Mouse (Mus musculus) embryonic facial prominence, embryonic 14.5 days (tissue): Measurements from ENCODE around the gene Vipr2. TPM values are rescaled to one million over a fixed set of nuclear protein-coding genes. Genes with fewer than 3 reads are reported as not detected.

Source experiments
- ATAC-seq: fragments of 200-750 bp; cut with Nextera tagmentation; 2 replicates; pipeline ENCODE4 v1.8.0; 2017; ENCODE audit warnings: low read depth, moderate number of reproducible peaks, moderate TSS enrichment
- DNase-seq: peaks from one replicate; pipeline ENCODE4 v3.0.0-alpha.2; 2015; ENCODE audit warnings: low spot score
- H3K27ac ChIP-seq: fragments of 300-500 bp; sonication (generic); replicated peaks from 2 replicates; pipeline ENCODE4 v1.5.1; 2014; ENCODE audit warnings: low read depth, mild to moderate bottlenecking, low read length, moderate library complexity
- H3K27me3 ChIP-seq: fragments of 300-500 bp; sonication (generic); replicated peaks from 2 replicates; pipeline ENCODE4 v1.6.1; 2014; ENCODE audit warnings: low read length; ENCODE audit not compliant: control insufficient read depth, insufficient read depth
- H3K36me3 ChIP-seq: fragments of 300-500 bp; sonication (generic); 2 replicates; pipeline ENCODE4 v1.6.1; 2014; ENCODE audit warnings: low read length, mixed read lengths; ENCODE audit not compliant: control insufficient read depth, insufficient read depth
- H3K4me1 ChIP-seq: fragments of 300-500 bp; sonication (generic); 2 replicates; pipeline ENCODE4 v1.6.1; 2014; ENCODE audit warnings: antibody characterized with exemption, low read length; ENCODE audit not compliant: control insufficient read depth, insufficient read depth
- H3K4me2 ChIP-seq: fragments of 300-500 bp; sonication (generic); 2 replicates; pipeline ENCODE4 v1.6.1; 2014; ENCODE audit warnings: low read depth, mild to moderate bottlenecking, low read length, moderate library complexity, mixed read lengths
- H3K4me3 ChIP-seq: fragments of 300-500 bp; sonication (generic); 2 replicates; pipeline ENCODE4 v1.5.1; 2014; ENCODE audit warnings: low read depth, mild to moderate bottlenecking, low read length
- H3K9ac ChIP-seq: fragments of 300-500 bp; sonication (generic); 2 replicates; pipeline ENCODE4 v1.6.1; 2014; ENCODE audit warnings: low read depth, mild to moderate bottlenecking, low read length, moderate library complexity, mixed read lengths
- H3K9me3 ChIP-seq: fragments of 300-500 bp; sonication (generic); 2 replicates; pipeline ENCODE4 v1.6.1; 2016; ENCODE audit warnings: low read length; ENCODE audit not compliant: control insufficient read depth
- WGBS: fragments of 180-500 bp; shearing (Covaris S2); extraction: QIAGEN DNeasy Blood & Tissue Kit; methylation state at CpG from one replicate; pipeline ENCODE4 v1.1.7; 2014; 5-methylcytosine and 5-hydroxymethylcytosine counted together
- polyA plus RNA-seq: library from polyadenylated mRNA; unstranded; fragments of >200 nt; fragmentation: Nextera tagmentation; extraction: Ambion mirVana; gene quantifications from 2 replicates; pipeline ENCODE4 v1.2.1, GENCODE M21; 2014

Gene Vipr2
- 3.6 and 3.8 TPM in 2 replicates for polyA plus RNA-seq

- Histone ChIP-seq H3K9ac (peak within 1 kb of the TSS; percentile 63), H3K4me3 (peak within 1 kb of the TSS; percentile 48), H3K27ac (no peak within 1 kb of the TSS), H3K27me3 (peaks cover 34% of the 10 kb centered on the region), H3K9me3 (no peaks in the 10 kb centered on the region), H3K36me3 (no peaks in the 10 kb centered on the region), H3K4me2 (peak within 1 kb of the TSS; percentile 92), H3K4me1 (no peaks in the 10 kb centered on the region)
- DNase-seq: peak; percentile 81
- peak; percentile 95 for ATAC-seq
- 7% methylated on average over 21 of the region's 33 CpGs for WGBS
These were observed at the start of gene Vipr2 for GRCm38 (mm10) chr12:116077074-116077854. Vipr2 (plus strand) TSS chr12:116077726.

DNA sequence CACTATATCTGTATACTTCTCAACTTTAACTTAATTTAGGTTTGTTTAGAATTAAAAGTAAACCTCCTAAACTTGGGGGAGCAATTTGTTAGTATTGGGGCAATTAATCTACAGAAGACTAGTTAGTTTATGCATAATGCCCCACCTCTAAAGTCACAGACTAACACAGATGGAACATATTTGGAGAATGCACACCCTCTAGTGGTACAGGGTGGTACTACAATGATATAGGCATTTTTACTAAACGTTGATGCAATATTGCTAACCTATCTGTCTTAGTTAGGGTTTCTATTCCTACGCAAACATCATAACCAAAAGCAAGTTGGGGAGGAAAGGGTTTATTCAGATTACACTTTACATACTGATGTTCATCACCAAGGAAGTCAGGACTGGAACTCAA, 49.4 kb upstream of the Vipr2 start:
- no peak for DNase-seq
- no peak for ATAC-seq
- Histone ChIP-seq H3K9me3 (no peaks in the 10 kb centered on the region), H3K27ac (no peak overlapping the region), H3K27me3 (no peaks in the 10 kb centered on the region), H3K4me3 (no peak overlapping the region), H3K36me3 (no peaks in the 10 kb centered on the region), H3K4me1 (no peaks in the 10 kb centered on the region), H3K4me2 (no peak overlapping the region), H3K9ac (no peak overlapping the region)
- 54% methylated on average over 2 of the region's 2 CpGs for WGBS

- ATAC-seq (no peak), DNase-seq (no peak)
- WGBS: 64% methylated on average over 5 of the region's 5 CpGs
- Histone ChIP-seq H3K27me3 (no peaks in the 10 kb centered on the region), H3K36me3 (no peaks in the 10 kb centered on the region), H3K9me3 (no peaks in the 10 kb centered on the region), H3K4me3 (no peak overlapping the region), H3K4me1 (no peaks in the 10 kb centered on the region), H3K4me2 (no peak overlapping the region), H3K9ac (no peak overlapping the region), H3K27ac (no peak overlapping the region)
These were observed 42.2 kb upstream of the Vipr2 start for GRCm38 (mm10) chr12:116035346-116035745.

GRCm38 (mm10) chr12:116044785-116045184, 32.7 kb upstream of the Vipr2 start:
- Histone ChIP-seq H3K4me2 (no peak overlapping the region), H3K9me3 (no peaks in the 10 kb centered on the region), H3K4me3 (no peak overlapping the region), H3K36me3 (peaks cover under 1% of the 10 kb centered on the region; the same call in 1 of the 2 replicates), H3K4me1 (peaks cover 9% of the 10 kb centered on the region), H3K27me3 (no peaks in the 10 kb centered on the region), H3K27ac (no peak overlapping the region), H3K9ac (no peak overlapping the region)
- DNase-seq (no peak), ATAC-seq (no peak)
- 88% methylated on average over 5 of the region's 5 CpGs for WGBS

DNA sequence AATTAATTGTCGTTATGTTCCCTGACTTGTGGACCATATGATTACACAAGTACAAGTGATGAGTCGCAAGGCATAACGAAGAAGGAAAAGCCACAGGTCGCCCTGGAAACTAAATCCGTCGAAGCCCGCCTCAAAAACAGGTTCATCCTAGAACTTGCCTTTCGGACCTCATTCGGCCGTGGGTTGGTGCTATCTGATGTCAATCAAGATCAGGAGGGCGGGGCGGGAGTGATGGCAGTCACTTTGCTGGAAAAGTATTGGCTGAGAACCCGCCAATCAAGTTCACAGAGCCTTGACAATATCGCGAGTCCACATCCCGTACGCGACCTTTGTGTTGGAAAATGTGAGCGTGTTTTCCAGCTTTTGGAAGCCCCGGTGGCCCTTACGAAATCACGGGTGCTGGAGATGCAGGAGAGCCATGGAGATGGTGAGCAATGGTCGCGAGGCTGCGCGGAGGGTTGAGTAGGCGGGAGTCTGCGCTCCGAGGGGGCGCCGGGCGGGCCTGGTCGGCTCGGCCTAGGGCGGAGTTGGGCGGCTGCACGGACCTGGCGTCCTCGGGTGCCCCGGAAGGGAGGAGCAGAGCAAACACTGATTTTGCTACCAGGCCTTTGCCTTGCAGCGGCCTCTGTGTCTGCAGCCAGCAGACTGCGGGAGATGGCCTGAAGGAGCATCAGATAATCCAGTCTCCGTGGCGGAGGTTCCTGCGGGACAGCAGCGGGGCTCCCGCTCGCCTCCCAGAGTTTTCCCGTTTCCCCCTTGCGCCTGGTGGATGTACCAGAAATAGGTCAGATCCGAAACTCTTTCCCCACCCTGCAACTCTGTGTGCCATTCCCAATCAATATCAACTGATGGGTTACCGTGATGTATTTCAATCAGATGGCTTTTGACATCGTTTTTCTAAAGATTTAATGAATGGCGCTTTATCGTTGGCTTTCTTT, 29.8 kb upstream of the Vipr2 start, which contains the start of gene Zfp386:
TSS of gene Zfp386 (plus strand) at position 285 of the 938 bp plus-strand sequence.
- DNase-seq (peak; percentile 99), ATAC-seq (peak; percentile 99)
- peak within 1 kb of the TSS; percentile 74 for H3K4me2 ChIP-seq
- H3K9me3 ChIP-seq: no peaks in the 10 kb centered on the region
- H3K27ac ChIP-seq: peak within 1 kb of the TSS; percentile 97
- peak within 1 kb of the TSS; percentile 83 for H3K4me3 ChIP-seq
- peak within 1 kb of the TSS; percentile 88 for H3K9ac ChIP-seq
- under 1% methylated on average over 44 of the region's 55 CpGs for WGBS
- H3K36me3 ChIP-seq: peaks cover 7% of the 10 kb centered on the region; the same call in 1 of the 2 replicates
- H3K27me3 ChIP-seq: no peaks in the 10 kb centered on the region
- H3K4me1 ChIP-seq: peaks cover 9% of the 10 kb centered on the region

DNA sequence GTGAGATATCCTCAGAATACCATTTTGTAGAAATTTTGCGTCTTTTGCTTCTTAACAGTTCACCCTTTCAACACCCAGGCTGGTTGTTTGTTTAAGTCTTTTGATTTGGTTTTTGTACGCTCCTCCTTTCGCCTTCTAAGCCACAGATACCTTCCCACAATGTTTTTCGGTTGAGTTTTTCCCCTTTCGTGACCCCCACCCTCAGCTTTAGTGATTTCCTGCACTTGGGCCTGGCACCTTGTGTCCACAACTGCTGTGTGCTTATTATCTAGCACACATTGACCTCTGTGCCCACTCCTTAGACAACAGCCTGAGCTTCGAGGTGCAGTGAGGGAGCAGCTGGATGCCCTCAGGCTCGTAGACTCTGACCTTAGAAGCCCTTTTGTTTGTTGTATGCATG, 28.8 kb upstream of the Vipr2 start:
- WGBS: 49% methylated on average over 7 of the region's 7 CpGs
- peak overlapping the region; percentile 74 for H3K4me2 ChIP-seq
- peak overlapping the region; percentile 88 for H3K9ac ChIP-seq
- no peaks in the 10 kb centered on the region for H3K9me3 ChIP-seq
- no peaks in the 10 kb centered on the region for H3K27me3 ChIP-seq
- peak overlapping the region; percentile 25; the same call in 1 of the 2 replicates for H3K27ac ChIP-seq
- H3K4me3 ChIP-seq: peak overlapping the region; percentile 83
- peaks cover 9% of the 10 kb centered on the region; the same call in 1 of the 2 replicates for H3K36me3 ChIP-seq
- ATAC-seq (no peak), DNase-seq (no peak)
- peaks cover 9% of the 10 kb centered on the region for H3K4me1 ChIP-seq

- Histone ChIP-seq H3K9me3 (no peaks in the 10 kb centered on the region), H3K27ac (0 out of 2 replicates have a peak overlapping the region, but pooled peaks have one; percentile 25), H3K36me3 (peaks cover 14% of the 10 kb centered on the region), H3K27me3 (no peaks in the 10 kb centered on the region), H3K9ac (peak overlapping the region; percentile 88; the same call in 1 of the 2 replicates), H3K4me3 (no peak overlapping the region), H3K4me1 (peaks cover 9% of the 10 kb centered on the region), H3K4me2 (peak overlapping the region; percentile 74)
- DNase-seq (peak; percentile 24), ATAC-seq (no peak)
- WGBS: 73% methylated on average over 3 of the region's 3 CpGs
These were observed 28.3 kb upstream of the Vipr2 start for GRCm38 (mm10) chr12:116049236-116049635.

DNA sequence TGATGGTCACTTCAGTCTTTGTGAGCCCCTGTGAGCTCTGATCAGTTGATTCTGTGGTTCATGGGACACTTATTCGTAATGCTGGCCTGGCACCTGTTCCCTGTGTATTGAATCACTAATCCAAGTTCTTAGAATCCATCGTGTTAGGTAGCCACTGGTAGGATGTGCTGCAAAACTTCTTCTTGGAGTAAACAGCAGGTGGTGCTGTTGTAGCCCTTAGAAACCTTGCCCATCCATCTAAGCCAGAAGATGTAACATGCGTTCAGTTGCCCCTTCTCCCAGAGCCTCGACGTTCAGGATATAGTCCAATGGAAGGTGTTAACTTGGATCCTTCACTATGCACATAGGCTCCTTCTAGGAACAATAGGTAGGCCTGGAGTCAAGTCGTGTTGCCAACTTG, 27.8 kb upstream of the Vipr2 start:
- H3K4me2 ChIP-seq: no peak overlapping the region
- peaks cover 19% of the 10 kb centered on the region for H3K36me3 ChIP-seq
- ATAC-seq: no peak
- WGBS: 83% methylated on average over 6 of the region's 6 CpGs
- DNase-seq: peak; percentile 26
- peaks cover 9% of the 10 kb centered on the region for H3K4me1 ChIP-seq
- H3K9me3 ChIP-seq: 0 out of 2 replicates have a peak, but pooled peaks cover 4% of the 10 kb centered on the region
- no peak overlapping the region for H3K9ac ChIP-seq
- H3K27ac ChIP-seq: no peak overlapping the region
- H3K4me3 ChIP-seq: no peak overlapping the region
- H3K27me3 ChIP-seq: no peaks in the 10 kb centered on the region
